Comparison of ENCODE assay signal across 14 mouse cellular contexts in genomic region chr7:98419366-98419765, GRCm38 (mm10). TPM values are rescaled to one million over a fixed set of nuclear protein-coding genes. Genes with fewer than 3 reads are reported as not detected.
A peak's percentile ranks its signal among the peaks of the same experiment; 100 is the strongest.
DNase-seq lines count a peak whose midpoint lies in the region; ATAC-seq lines count a peak whose summit lies in the region.
"Had no signal": no experiment of that assay in that cellular context is flagged by ENCODE, and none has a peak within 500 bp of the region (broad histone marks: within the 10 kb centered on the region; RNA-seq: fewer than 3 reads in every experiment).

No protein-coding gene starts in this region.

- no peaks in the 10 kb centered on the region for H3K36me3 ChIP-seq in forebrain, embryonic 16.5 days (ENCODE audit: control insufficient read depth, insufficient read depth)
- H3K36me3 ChIP-seq in forebrain, embryonic 12.5 days (replicated peaks) = no peaks in the 10 kb centered on the region
- H3K36me3 ChIP-seq in kidney, embryonic 14.5 days (ENCODE audit: control insufficient read depth, insufficient read depth, low read length) = no peaks in the 10 kb centered on the region
- H3K36me3 ChIP-seq: stomach, embryonic 15.5 days had no signal

- no peak overlapping the region for H3K27ac ChIP-seq in forebrain, embryonic 16.5 days (ENCODE audit: low read length)
- no peak overlapping the region for H3K27ac ChIP-seq in forebrain, embryonic 12.5 days
- no peak overlapping the region for H3K27ac ChIP-seq in kidney, embryonic 14.5 days (ENCODE audit: low read depth, low read length)
- H3K27ac ChIP-seq: stomach, embryonic 15.5 days had no signal

- H3K4me2 ChIP-seq in forebrain, embryonic 16.5 days (ENCODE audit: low read length) = no peak overlapping the region
- H3K4me2 ChIP-seq in forebrain, embryonic 12.5 days = no peak overlapping the region
- no peak overlapping the region for H3K4me2 ChIP-seq in kidney, embryonic 14.5 days (replicated peaks; ENCODE audit: low read depth, low read length)
- H3K4me2 ChIP-seq: stomach, embryonic 15.5 days had no signal

- WGBS in forebrain, embryonic 16.5 days = 37% methylated on average over 5 of the region's 5 CpGs
- WGBS in forebrain, embryonic 12.5 days = 66% methylated on average over 5 of the region's 5 CpGs
- 31% methylated on average over 5 of the region's 5 CpGs for WGBS in kidney, embryonic 14.5 days

- peak; percentile 15; the same call in 1 of the 2 replicates for ATAC-seq in forebrain, embryonic 16.5 days
- no peak for ATAC-seq in forebrain, embryonic 12.5 days (ENCODE audit: low FRiP score)
- no peak for ATAC-seq in kidney, embryonic 14.5 days (ENCODE audit: low FRiP score, low TSS enrichment)
- ATAC-seq: lung, postnatal 0 days had no signal

- no peak overlapping the region for H3K4me3 ChIP-seq in forebrain, embryonic 16.5 days (replicated peaks; ENCODE audit: low read length)
- H3K4me3 ChIP-seq in forebrain, embryonic 12.5 days (replicated peaks) = no peak overlapping the region
- no peak overlapping the region for H3K4me3 ChIP-seq in kidney, embryonic 14.5 days (ENCODE audit: low read length)
- H3K4me3 ChIP-seq: stomach, embryonic 15.5 days had no signal

- peak; percentile 45 for DNase-seq in kidney, adult 11 months
- DNase-seq in 3T3-L1 (ENCODE audit: low read depth, low spot score) = peak; percentile 18
- DNase-seq in kidney, adult 9 months = peak; percentile 75
- no peak for DNase-seq in urinary bladder, postnatal 14 days (ENCODE audit: low spot score)
- DNase-seq in layer of hippocampus, postnatal 10 days (ENCODE audit: low spot score in 2 of 2) = no peak
- DNase-seq: gastrocnemius, postnatal 25 days had no signal

- no peaks in the 10 kb centered on the region for H3K27me3 ChIP-seq in forebrain, embryonic 16.5 days (replicated peaks; ENCODE audit: control insufficient read depth, insufficient read depth, low read length)
- H3K27me3 ChIP-seq in forebrain, embryonic 12.5 days = no peaks in the 10 kb centered on the region
- H3K27me3 ChIP-seq in kidney, embryonic 14.5 days (ENCODE audit: control insufficient read depth, insufficient read depth, low read length) = no peaks in the 10 kb centered on the region
- H3K27me3 ChIP-seq: stomach, embryonic 15.5 days had no signal

- no peak overlapping the region for H3K9ac ChIP-seq in forebrain, embryonic 16.5 days (replicated peaks; ENCODE audit: low read depth, low read length)
- no peak overlapping the region for H3K9ac ChIP-seq in forebrain, embryonic 12.5 days
- no peak overlapping the region for H3K9ac ChIP-seq in kidney, embryonic 14.5 days (ENCODE audit: low read depth, low read length)
- H3K9ac ChIP-seq: stomach, embryonic 15.5 days had no signal

- H3K9me3 ChIP-seq in forebrain, embryonic 16.5 days (ENCODE audit: control insufficient read depth, low read length) = no peaks in the 10 kb centered on the region
- no peaks in the 10 kb centered on the region for H3K9me3 ChIP-seq in forebrain, embryonic 12.5 days
- no peaks in the 10 kb centered on the region for H3K9me3 ChIP-seq in kidney, embryonic 14.5 days (ENCODE audit: control insufficient read depth, low read length)
- H3K9me3 ChIP-seq: stomach, embryonic 15.5 days had no signal

- H3K4me1 ChIP-seq in forebrain, embryonic 16.5 days (replicated peaks; ENCODE audit: control insufficient read depth, insufficient read depth, low read length) = peaks cover 13% of the 10 kb centered on the region
- H3K4me1 ChIP-seq in forebrain, embryonic 12.5 days = peaks cover 10% of the 10 kb centered on the region
- H3K4me1 ChIP-seq in kidney, embryonic 14.5 days (ENCODE audit: control insufficient read depth, insufficient read depth, low read length) = no peaks in the 10 kb centered on the region; the same call in 1 of the 2 replicates

RNA-seq across cellular contexts. Expression of gene Gucy2d, which starts 20.9 kb away (rescaled TPM):
- not detected in 2 replicates for polyA plus RNA-seq in forebrain, embryonic 16.5 days (2015; fragmentation: Nextera tagmentation; extraction: Ambion mirVana)
- polyA plus RNA-seq in forebrain, embryonic 12.5 days (2016; fragmentation: Nextera tagmentation; extraction: Ambion mirVana) = not detected in 2 replicates
- not detected in 2 replicates for polyA plus RNA-seq in kidney, embryonic 14.5 days (2014; fragmentation: Nextera tagmentation; extraction: Ambion mirVana)
- total RNA-seq in layer of hippocampus, postnatal 10 days (2021) = not detected
- total RNA-seq: left cerebral cortex, postnatal 25 days; monocyte, adult 5-6 weeks had no signal
- polyA plus RNA-seq: cortical plate, adult 2 months; lung, postnatal 0 days had no signal

RNA-seq across cellular contexts. Expression of gene Tsku, which starts 58.2 kb away (rescaled TPM):
- polyA plus RNA-seq in forebrain, embryonic 16.5 days (2015; fragmentation: Nextera tagmentation; extraction: Ambion mirVana) = 7.9 and 8.0 TPM in 2 replicates
- 6.5 and 7.7 TPM in 2 replicates for polyA plus RNA-seq in forebrain, embryonic 12.5 days (2016; fragmentation: Nextera tagmentation; extraction: Ambion mirVana)
- polyA plus RNA-seq in kidney, embryonic 14.5 days (2014; fragmentation: Nextera tagmentation; extraction: Ambion mirVana) = 12.6 and 12.7 TPM in 2 replicates
- total RNA-seq in layer of hippocampus, postnatal 10 days (2021) = 1 to 10 TPM; 6.3 to 7.1 TPM
- total RNA-seq: monocyte, adult 5-6 weeks had no signal

Comparison
In these comparisons a context has a peak if more than half of its experiments do, and no peak if none do; other contexts are left out.
1. DNase-seq: peak in kidney, adult 11 months (single experiment), 3T3-L1 (single experiment) and kidney, adult 9 months (single experiment); none in urinary bladder, postnatal 14 days (single experiment) and layer of hippocampus, postnatal 10 days (0 of 2).